ENCODE assay signal across 9 mouse cellular contexts in the genomic region with DNA sequence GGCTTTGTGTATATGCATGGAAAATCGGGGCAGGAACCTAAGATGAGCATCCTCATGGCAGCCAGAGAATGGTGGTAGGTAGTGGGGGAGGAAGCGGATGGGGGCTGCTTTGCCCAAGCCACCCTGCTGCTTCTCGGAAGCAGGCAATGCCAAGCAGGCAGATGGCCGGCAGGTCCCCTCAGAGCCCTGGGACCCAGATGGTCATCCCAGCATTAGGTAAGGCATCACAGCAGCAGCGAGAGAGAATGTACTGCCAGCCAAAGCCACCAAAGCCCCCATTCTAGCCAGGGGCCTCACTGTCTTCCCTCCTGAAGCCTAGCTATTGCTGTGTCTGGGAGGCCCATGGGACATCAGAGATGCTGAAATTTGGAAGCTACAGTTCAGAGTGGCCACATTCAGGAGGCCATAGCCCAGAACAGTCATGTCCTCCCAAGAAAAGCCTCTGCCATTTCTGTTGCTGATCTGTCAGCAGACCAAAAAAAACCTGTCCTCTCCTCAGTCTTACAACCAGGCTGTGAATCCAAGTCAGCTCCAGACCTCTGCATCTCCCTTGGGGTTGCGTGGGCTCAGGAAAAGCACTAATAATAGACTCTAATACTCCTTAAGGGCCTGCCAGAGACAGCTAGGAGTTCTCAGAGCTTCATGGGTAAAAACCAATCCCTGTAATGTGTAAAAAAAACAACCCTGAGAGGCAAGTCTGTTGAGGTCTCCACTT.
A peak's percentile ranks its signal among the peaks of the same experiment; 100 is the strongest.
DNase-seq lines count a peak whose midpoint lies in the region; ATAC-seq and TF ChIP-seq lines count a peak whose summit lies in the region.
"Had no signal": no experiment of that assay in that cellular context is flagged by ENCODE, and none has a peak within 500 bp of the region (broad histone marks: within the 10 kb centered on the region; RNA-seq: fewer than 3 reads in every experiment).

No protein-coding gene starts in this region.

- 0 out of 2 replicates have a peak, but pooled peaks have one; percentile 14 for TF ChIP-seq POLR2A in cerebellum, adult 2 months (IDR thresholded peaks at IDR 0.05; ENCODE audit: borderline replicate concordance, insufficient read depth, low read length)

- no peak overlapping the region for H3K4me3 ChIP-seq in kidney, postnatal 0 days (replicated peaks; ENCODE audit: low read depth, low read length)
- no peak overlapping the region for H3K4me3 ChIP-seq in cerebellum, adult 2 months (replicated peaks; ENCODE audit: insufficient read depth, low read depth, low read length)
- H3K4me3 ChIP-seq in forebrain, embryonic 16.5 days (replicated peaks; ENCODE audit: low read length) = no peak overlapping the region
- no peak overlapping the region for H3K4me3 ChIP-seq in midbrain, embryonic 14.5 days (replicated peaks; ENCODE audit: low read depth, low read length)
- no peak overlapping the region for H3K4me3 ChIP-seq in intestine, embryonic 15.5 days (replicated peaks)

- no peak overlapping the region for H3K9ac ChIP-seq in kidney, postnatal 0 days (ENCODE audit: low read depth, low read length)
- H3K9ac ChIP-seq in forebrain, embryonic 16.5 days (replicated peaks; ENCODE audit: low read depth, low read length) = no peak overlapping the region
- no peak overlapping the region for H3K9ac ChIP-seq in midbrain, embryonic 14.5 days (replicated peaks; ENCODE audit: low read length)
- H3K9ac ChIP-seq in intestine, embryonic 15.5 days = no peak overlapping the region
- H3K9ac ChIP-seq: lung, embryonic 14.5 days had no signal

- H3K4me1 ChIP-seq in kidney, postnatal 0 days (replicated peaks; ENCODE audit: insufficient read depth, low read length) = peaks cover 19% of the 10 kb centered on the region
- peaks cover 55% of the 10 kb centered on the region for H3K4me1 ChIP-seq in cerebellum, adult 2 months (ENCODE audit: control insufficient read depth, insufficient read depth, low read length)
- H3K4me1 ChIP-seq in forebrain, embryonic 16.5 days (replicated peaks; ENCODE audit: control insufficient read depth, insufficient read depth, low read length) = peaks cover 23% of the 10 kb centered on the region
- peaks cover 13% of the 10 kb centered on the region for H3K4me1 ChIP-seq in midbrain, embryonic 14.5 days (ENCODE audit: control insufficient read depth, insufficient read depth, low read length)
- H3K4me1 ChIP-seq in intestine, embryonic 15.5 days (replicated peaks) = peaks cover 10% of the 10 kb centered on the region

- no peak for ATAC-seq in kidney, postnatal 0 days (replicated peaks; ENCODE audit: low FRiP score, low read depth)
- ATAC-seq in forebrain, embryonic 16.5 days = no peak
- no peak for ATAC-seq in midbrain, embryonic 14.5 days (ENCODE audit: low FRiP score, low TSS enrichment)
- no peak for ATAC-seq in intestine, embryonic 15.5 days

- no peaks in the 10 kb centered on the region for H3K9me3 ChIP-seq in kidney, postnatal 0 days (replicated peaks; ENCODE audit: low read length)
- H3K9me3 ChIP-seq in forebrain, embryonic 16.5 days (ENCODE audit: control insufficient read depth, low read length) = no peaks in the 10 kb centered on the region
- no peaks in the 10 kb centered on the region for H3K9me3 ChIP-seq in midbrain, embryonic 14.5 days (ENCODE audit: control insufficient read depth, low read length)
- no peaks in the 10 kb centered on the region for H3K9me3 ChIP-seq in intestine, embryonic 15.5 days

- no peak for TF ChIP-seq CTCF in kidney, postnatal 0 days (IDR thresholded peaks at IDR 0.05; ENCODE audit: low read depth)
- TF ChIP-seq CTCF in cerebellum, adult 2 months (IDR thresholded peaks at IDR 0.05; ENCODE audit: borderline replicate concordance, insufficient read depth, low read depth, low read length) = no peak

- DNase-seq in kidney, postnatal 0 days (ENCODE audit: low spot score) = no peak
- DNase-seq in kidney, adult 9 months = no peak
- DNase-seq in cerebellum, adult 2 months = peak; percentile 91 to 95
- peak; percentile 20 for DNase-seq in midbrain, embryonic 14.5 days
- no peak for DNase-seq in gastrocnemius, postnatal 14 days
- no peak for DNase-seq in adrenal gland, postnatal 36 days
- DNase-seq: lung, embryonic 14.5 days had no signal

- no peaks in the 10 kb centered on the region for H3K36me3 ChIP-seq in kidney, postnatal 0 days (ENCODE audit: insufficient read depth, low read length)
- H3K36me3 ChIP-seq in forebrain, embryonic 16.5 days (ENCODE audit: control insufficient read depth, insufficient read depth) = no peaks in the 10 kb centered on the region
- no peaks in the 10 kb centered on the region for H3K36me3 ChIP-seq in midbrain, embryonic 14.5 days (ENCODE audit: control insufficient read depth, insufficient read depth, low read length)
- no peaks in the 10 kb centered on the region for H3K36me3 ChIP-seq in intestine, embryonic 15.5 days

- H3K27me3 ChIP-seq in kidney, postnatal 0 days (ENCODE audit: insufficient read depth, low read length) = no peaks in the 10 kb centered on the region
- no peaks in the 10 kb centered on the region for H3K27me3 ChIP-seq in cerebellum, adult 2 months (ENCODE audit: control insufficient read depth, insufficient read depth, low read length)
- no peaks in the 10 kb centered on the region for H3K27me3 ChIP-seq in forebrain, embryonic 16.5 days (replicated peaks; ENCODE audit: control insufficient read depth, insufficient read depth, low read length)
- no peaks in the 10 kb centered on the region for H3K27me3 ChIP-seq in midbrain, embryonic 14.5 days (ENCODE audit: control insufficient read depth, insufficient read depth, low read length)
- no peaks in the 10 kb centered on the region for H3K27me3 ChIP-seq in intestine, embryonic 15.5 days (replicated peaks)

- H3K27ac ChIP-seq in kidney, postnatal 0 days = peak overlapping the region; percentile 43
- H3K27ac ChIP-seq in cerebellum, adult 2 months (ENCODE audit: insufficient read depth, low read length) = peak overlapping the region; percentile 88
- 0 out of 2 replicates have a peak overlapping the region, but pooled peaks have one; percentile 13 for H3K27ac ChIP-seq in forebrain, embryonic 16.5 days (ENCODE audit: low read length)
- H3K27ac ChIP-seq in midbrain, embryonic 14.5 days (replicated peaks; ENCODE audit: low read depth, low read length) = peak overlapping the region; percentile 26; the same call in 1 of the 2 replicates
- H3K27ac ChIP-seq in intestine, embryonic 15.5 days = no peak overlapping the region

- no peak overlapping the region; the same call in 1 of the 2 replicates for H3K4me2 ChIP-seq in kidney, postnatal 0 days (ENCODE audit: low read length)
- no peak overlapping the region for H3K4me2 ChIP-seq in forebrain, embryonic 16.5 days (ENCODE audit: low read length)
- H3K4me2 ChIP-seq in midbrain, embryonic 14.5 days (ENCODE audit: low read length) = no peak overlapping the region
- H3K4me2 ChIP-seq in intestine, embryonic 15.5 days (replicated peaks) = no peak overlapping the region
- H3K4me2 ChIP-seq: lung, embryonic 14.5 days had no signal

- 80% methylated on average over 6 of the region's 6 CpGs for WGBS in kidney, postnatal 0 days
- WGBS in cerebellum, adult 2 months = 10% methylated on average over 6 of the region's 6 CpGs
- WGBS in forebrain, embryonic 16.5 days = 69% methylated on average over 6 of the region's 6 CpGs
- WGBS in midbrain, embryonic 14.5 days = 74% methylated on average over 6 of the region's 6 CpGs
- 85% methylated on average over 6 of the region's 6 CpGs for whole genome bisulfite sequencing in intestine, embryonic 15.5 days

- intact Hi-C loops in gastrocnemius, postnatal 14 days (cut with DNase I; ENCODE audit: low total_unique reads) = no loop called here

Comparison
In these comparisons a context has a peak if more than half of its experiments do, and no peak if none do; other contexts are left out.
1. DNase-seq: peak in cerebellum, adult 2 months (2 of 2) and midbrain, embryonic 14.5 days (single experiment); none in kidney, postnatal 0 days (single experiment), kidney, adult 9 months (single experiment), gastrocnemius, postnatal 14 days (single experiment) and adrenal gland, postnatal 36 days (0 of 2).